Mouse (Mus musculus) R1 (cell line): ENCODE measurements at regions not wholly inside any gene's neighbourhood (a gene's known extent, or its start where the extent isn't known, plus 50 kb on each side); places are given as distances from the start of the nearest gene placed in this dataset.

Source experiments
- DNase-seq: peaks from one replicate; pipeline ENCODE4 v3.0.0-alpha.2; 2018; ENCODE audit warnings: low read depth, low spot score

DNA sequence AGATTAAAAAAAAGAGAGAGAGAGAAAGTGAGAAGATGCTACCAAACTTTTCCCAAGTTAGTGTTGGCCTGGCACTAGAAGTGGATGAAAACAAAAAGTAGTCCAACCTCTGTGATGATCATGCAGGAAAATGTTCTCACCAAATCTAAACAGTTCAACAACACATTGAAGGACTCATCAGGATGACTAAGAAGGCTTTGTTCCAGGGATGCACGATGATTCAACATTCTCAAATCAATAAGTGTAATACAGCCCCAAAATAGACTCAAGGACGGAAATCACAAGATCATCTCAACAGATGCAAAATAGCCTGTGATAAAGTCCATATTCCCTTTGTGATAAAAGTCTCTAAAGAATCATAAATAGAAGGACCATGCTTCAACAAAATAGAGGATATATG lies 106.3 kb downstream of the Cysltr2 start:
- DNase-seq: no peak

DNA sequence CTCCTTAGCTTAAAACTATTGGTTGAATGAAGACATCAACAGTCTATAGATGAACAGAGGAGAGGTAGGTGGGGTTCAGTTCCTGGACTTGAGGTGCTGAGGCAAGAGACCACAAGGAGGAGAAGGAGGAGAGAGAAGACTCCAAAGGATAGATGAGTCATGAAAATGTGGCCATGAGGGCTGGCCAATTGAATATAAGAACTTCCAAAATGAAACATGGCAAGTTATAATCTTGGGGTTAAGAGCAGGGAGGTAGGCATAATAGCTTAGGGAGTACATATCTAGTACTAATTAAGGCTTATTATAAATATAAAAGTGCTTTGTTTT lies 109.9 kb downstream of the Cysltr2 start:
- no peak for DNase-seq

DNA sequence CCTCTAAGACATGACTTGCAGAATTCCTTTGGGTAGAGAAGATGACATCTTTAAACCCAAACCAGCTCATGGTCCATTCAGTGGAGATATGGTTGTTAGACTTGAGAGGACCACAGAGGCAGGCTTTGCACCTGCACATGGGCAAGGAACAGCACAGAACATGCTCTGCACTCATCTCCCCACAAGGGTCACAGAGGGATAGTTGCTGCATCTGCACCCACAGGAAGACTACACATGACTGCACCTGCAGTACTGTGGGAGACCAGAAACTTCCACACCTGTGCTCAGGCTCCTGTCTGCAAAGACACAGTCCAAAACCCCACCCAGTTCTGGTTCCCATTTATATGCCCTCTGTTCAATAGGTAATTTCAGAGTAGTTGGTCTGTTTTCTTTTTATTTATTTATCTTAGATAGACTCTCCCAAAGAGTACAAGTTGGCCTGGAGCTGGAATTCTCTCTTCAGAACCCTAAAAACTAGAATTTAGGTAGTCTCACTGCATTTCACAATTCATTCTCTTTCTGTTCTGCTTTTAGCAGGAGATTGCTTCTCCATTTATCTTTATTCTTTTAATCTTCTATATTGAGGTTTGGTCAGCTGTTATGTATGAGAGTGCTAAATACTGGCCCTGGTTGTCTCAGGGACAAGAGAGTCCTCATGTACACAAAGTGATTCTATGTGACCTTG lies 110.4 kb downstream of the Cysltr2 start:
- no peak for DNase-seq

DNA sequence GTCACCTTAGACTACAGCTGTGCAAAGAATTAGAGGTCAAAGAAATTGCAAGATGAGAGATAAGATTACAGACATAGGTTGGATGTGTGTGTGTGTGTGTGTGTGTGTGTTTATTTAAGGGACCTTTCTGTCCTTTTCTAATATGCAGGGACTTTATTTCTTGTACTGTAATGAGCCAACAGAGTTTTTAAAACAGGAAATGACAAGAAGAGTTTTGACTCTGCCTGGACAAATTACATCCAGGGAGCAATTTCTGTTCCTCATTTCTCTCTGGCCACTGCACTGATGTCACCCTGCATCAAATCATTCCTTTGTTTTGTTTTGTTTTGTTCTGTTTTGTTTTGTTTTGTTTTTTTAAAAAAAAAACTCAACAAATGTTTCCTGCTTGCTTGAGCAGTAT lies 115.3 kb downstream of the Cysltr2 start:
- DNase-seq: no peak

DNA sequence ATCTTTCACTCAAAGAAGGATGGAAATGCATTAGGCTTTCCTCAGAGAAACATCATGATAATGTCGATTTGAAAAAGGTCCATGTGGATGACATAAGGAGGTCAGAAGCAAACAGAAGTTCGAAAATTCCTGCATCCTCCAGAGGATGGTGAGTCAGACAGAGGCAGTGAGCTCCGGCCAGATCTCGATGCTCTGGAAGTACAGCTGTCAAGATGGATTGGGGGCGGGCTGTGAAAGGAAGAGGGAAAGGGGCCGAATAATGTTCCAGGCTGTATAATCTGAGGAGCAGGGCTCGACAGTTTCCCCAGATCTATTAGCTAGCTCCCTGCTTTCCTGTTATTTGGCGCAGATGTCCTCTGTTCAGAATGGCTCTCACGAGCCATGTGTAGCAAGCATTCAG lies 116.6 kb downstream of the Cysltr2 start:
- no peak for DNase-seq

DNA sequence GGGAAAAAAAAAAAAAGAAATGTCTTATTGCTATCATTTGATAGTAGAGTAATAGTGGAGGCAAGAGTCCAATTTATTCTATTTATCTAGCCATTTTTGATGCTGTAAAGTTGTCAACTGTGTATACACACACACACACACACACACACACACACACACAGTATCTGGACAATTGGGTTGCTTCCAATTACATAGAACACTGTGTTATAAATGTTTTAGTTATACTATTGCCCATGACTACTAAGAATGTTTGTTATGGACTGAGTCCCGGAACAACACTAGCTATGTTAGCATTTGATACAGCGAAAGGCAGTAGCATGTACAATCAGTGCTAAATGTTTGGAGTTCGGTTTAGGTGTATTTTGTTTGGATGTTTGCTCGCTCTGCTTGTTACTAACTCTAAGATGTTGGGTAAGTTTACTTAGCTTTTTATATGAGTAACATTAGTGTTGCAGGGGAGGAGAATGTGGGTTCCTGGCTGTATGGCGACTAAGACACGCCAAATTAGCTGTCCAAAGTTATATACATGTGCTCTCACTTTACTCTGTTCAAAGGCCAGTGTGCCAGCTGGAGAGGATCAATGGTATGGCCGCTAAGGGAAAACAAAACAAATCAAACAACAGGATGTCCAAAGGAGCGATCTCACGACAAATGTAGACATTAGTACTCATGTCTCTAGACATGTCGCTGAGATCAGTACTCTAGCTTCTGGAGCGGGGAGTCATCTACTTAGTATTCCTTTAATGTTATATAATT lies 147.6 kb downstream of the Cysltr2 start:
- DNase-seq: no peak

DNA sequence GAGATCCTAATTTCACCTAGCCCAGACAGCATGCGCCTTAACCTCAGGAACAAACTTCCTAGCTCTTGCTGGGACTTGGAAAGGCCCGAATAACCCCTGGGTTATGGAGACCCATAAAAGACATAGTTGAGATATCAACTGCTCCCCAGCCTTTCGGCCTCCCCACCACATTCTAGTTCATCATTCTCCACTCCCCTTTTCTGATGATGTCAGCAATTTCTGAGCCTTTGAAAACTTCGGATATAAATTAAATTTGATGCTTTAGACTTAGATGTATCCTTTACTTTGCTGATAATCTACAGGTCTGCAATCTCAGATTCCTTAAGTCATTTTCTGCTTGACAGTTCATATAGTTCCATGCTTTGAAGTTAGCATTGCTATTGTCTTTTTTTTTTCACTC lies 149.3 kb downstream of the Cysltr2 start:
- DNase-seq: no peak

DNA sequence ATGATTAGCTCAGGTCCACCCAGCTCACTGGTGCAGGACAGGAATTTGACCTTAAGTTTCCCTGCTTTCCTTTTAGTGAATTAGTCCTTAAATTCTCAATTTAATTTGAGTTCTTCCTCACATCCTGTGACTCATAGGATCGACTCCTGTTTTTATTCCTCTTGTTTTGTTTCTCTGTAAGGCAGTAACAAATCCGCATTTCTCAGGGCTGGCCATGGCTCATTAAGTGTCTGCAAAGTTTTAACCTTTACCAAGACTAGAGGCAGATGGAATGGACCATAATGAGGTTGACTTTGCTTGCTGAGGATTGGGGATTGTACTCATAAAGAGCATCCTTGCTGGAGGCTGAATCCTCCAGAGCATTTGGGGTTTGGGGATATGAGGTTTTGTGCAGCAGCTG lies 156.6 kb downstream of the Cysltr2 start:
- no peak for DNase-seq

DNA sequence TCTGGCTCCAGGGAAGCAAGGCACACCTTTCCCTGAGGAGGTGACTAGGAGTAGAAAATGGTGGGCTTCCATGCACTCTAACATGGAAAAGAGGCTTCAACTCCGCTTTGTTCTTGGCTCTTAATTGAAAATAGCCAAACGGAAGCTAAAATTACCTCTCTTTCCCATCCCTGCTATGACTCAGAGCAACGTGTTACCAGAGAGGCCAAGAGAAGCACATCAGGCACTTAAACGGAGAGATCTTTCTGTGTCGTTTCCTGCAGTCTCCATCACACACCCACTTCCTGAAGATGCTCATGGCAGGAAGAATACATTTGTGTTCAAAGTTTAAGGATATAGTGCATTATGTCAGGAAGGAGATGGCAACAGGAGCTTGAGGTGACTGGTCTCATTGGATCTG lies 159.3 kb downstream of the Cysltr2 start:
- no peak for DNase-seq

DNA sequence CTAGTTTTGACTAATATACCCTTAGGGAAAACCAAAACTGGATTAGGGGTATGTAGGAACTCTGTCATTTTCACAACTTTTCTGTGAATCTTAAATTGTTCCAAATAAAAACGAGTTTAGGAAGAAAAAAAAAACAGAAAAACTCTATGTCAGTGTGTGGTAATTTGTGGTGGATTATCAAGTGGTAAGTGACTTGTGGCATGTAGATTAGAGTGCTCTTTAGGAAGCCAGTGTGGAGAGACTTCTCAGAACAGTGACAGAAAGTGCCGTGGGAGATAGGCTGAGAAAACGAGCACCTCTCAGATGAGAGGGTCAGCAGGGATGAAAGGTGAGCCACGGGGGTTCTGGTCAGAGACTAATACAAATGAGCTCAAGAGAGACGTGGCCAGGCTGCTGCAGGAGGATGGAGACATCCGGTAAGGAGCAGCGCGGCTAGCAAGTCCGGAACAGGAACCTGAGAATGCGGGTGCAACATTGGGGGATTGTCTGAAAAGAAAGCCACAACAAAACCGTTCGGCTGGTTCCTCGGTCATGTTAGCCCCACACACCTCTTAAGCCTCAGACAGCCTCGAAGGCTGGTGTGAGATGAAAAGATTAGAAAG lies 161.3 kb downstream of the Cysltr2 start:
- no peak for DNase-seq

DNA sequence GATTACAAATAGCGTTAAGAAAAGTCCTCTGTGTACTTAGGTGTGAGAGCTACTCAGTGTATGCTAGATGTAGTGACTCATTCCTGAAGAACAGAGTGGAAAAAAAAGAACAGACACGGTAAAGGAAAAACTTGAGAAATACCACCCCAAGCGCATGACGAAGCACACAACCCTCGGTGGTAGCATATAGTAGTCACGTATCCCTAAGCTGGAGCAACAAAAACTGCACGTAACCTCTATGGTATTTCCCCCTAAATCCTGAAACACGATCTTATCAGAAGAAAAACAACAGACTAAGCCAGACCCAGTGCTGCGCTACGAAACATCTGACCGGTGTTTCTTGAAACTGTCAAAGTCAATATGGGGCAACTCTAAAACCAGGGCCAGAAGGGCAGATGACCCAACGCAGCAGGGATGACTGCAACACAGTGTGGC lies 162.0 kb downstream of the Cysltr2 start:
- DNase-seq: no peak

DNA sequence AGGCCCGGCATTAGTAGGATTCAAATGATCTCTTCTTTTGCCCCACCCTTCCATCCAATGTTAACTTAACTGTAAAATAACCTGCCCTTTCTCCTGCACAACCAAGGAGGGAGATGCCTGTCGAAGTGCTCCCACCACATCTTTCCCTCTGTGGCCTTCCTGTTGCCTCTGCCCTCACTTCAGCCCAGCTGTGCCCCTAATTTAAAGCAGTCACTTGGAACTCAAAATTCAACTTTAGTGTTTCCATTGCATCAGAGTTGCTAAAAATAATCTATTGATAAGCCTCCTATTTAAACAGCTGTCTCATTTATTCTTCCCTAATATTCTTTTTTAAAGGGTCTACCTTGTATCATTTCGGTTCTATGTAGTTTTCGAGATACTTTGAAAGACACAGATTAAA lies 163.1 kb downstream of the Cysltr2 start:
- DNase-seq: no peak

DNA sequence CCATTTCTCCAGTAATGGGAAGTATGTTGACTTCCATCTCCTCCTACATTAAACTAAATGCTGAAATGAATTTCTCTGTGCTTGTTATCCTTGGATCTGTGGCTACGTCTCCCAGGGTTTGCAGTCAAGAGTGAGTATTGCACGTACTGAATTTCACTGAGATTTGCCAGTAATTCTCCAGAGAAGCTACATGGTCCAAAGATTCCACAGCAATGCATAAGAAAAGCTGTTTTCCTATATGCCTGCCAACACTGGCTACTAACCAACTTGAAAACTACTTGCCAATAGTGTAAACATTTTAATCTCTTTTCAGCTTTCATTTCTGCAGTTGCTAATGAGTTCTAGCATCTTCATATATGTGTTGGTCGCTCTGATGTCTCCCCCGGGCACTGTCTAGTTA lies 164.4 kb downstream of the Cysltr2 start:
- DNase-seq: no peak

DNA sequence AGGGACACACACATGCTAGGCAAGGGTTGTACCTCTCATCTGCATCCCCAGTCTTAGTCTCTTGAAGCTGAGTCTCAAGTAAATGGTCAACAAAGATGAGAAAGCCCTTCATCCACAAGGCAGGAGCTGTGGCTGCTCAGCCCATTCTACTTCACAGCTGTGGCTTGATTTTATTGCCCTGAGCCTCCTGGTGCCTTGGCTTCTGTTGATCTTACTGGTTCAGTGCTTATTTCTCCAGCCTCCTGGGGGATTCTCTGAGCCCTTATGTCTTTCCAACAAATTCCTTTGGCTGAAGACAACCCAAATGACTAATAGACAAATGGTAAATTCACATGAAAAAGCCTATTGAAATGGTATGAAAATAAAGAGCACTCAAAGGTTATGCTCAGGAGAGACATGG lies 167.3 kb upstream of the Fndc3a start:
- no peak for DNase-seq

DNA sequence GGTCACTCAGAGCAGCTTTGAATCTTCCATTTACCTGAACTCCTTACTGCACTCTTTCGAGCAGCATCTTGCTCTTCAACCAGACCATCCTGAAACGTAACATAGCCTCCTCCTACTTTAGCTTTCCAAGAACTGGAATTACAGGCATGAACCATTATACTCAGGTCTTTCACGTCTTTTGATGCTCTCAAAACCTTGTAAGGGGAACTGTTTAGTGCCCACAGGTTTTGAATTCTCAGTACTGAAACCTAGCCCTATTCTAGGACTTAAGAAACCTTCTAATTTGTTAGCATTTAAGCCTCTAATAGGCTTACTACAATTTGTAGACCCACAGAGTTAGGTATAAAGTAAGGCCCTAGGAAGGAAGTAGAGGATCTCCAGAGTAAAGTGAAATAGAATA lies 163.7 kb upstream of the Fndc3a start:
- no peak for DNase-seq

DNA sequence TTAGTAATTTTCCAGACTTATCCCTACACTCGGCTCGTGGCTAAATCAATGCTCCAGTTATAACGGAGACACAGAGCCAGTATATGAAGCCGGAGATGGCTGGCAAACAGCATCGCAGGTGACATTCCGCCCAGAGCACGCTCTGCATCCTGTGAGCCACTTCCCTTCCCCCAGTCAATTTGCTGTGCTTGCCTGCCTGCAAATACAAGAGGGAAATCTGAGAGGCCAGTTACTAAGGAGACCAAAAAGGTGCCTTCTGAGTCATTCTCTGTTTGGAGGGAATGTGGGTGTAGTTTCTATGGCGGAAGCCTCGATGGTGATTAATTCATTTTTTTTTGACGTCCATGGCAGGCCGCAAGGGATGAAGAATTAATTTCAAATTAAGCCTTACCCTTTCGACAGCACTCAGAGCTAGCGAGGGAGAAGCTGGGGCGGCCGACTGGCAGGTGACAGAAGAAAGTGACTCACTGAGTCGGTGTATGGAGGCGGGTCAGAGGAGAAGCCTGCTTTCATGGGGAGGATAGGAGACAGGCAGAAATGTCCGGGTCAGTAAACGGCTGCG lies 159.5 kb upstream of the Fndc3a start:
- peak; percentile 72 for DNase-seq

DNA sequence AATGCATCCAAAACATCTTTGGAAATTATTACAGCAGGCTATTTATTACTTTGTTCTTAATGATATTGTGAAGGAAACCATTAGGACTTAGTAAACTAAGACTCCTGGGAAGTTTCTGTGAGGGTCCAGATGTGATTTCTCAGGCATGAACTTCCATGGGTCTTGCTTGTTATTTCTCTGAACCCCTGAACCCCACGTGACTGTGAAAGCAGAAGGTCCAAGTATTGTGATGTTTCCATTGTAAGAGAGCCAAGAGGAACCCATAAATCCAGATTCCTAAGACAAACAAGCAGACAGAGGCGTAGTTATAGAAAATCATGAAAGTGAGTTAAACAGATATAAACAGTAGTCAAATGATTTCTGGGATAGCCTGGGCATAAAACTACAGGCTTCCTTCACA lies 157.1 kb upstream of the Fndc3a start:
- DNase-seq: no peak

DNA sequence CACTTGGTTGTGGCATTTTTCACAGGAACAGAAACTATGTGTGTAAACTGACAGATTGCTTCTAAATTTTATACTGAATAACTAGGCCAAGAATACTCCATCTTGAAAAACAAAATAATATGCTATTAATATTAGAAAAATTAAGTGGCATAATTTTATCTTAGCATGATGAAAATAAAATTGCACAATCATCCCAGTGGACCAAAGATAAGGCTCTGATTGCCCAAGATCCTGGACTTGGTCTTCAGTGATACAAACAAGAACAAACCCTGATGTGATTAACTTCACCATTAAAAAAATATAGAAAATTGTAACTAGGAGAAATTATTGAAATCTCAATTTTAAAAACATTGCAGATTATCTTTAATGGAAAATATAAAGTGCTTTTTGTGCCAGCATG lies 155.7 kb upstream of the Fndc3a start:
- no peak for DNase-seq

DNA sequence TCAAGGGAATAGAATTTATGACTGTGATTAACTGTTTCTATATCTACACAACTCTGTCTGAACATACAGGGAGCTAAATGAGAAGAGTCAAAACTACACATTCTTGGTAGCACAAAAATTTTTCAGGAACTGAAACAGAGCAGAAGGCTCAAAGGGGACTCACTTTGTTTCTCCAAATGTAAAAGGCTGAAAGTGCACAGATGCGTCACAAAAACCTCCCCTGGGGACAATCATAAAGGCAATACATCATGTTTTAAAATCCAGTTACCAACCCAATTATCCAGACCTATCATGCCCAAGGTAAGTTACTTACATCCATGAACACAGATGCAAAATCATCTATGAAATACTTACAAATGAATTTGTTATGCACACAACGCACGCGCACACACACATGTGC lies 155.0 kb upstream of the Fndc3a start:
- DNase-seq: no peak

DNA sequence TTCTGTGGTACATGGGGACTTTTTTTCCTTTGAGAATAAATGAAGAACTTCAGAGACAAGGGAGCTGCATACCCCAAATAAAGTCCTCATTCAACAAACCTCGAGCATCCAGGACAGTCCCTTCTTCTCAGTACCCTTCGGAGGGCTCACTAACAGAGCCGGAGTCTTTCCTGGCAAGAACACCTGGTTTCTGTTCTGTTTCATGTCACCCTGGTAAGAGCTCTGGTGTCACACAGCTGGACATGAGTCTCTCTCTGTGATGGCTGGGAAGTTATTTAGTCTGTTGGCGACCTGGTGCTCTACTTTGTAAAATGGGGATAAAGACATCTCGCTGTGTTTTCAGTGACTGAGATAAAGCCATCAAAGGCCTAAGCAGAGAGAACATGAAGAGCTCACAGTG lies 154.3 kb upstream of the Fndc3a start:
- no peak for DNase-seq

DNA sequence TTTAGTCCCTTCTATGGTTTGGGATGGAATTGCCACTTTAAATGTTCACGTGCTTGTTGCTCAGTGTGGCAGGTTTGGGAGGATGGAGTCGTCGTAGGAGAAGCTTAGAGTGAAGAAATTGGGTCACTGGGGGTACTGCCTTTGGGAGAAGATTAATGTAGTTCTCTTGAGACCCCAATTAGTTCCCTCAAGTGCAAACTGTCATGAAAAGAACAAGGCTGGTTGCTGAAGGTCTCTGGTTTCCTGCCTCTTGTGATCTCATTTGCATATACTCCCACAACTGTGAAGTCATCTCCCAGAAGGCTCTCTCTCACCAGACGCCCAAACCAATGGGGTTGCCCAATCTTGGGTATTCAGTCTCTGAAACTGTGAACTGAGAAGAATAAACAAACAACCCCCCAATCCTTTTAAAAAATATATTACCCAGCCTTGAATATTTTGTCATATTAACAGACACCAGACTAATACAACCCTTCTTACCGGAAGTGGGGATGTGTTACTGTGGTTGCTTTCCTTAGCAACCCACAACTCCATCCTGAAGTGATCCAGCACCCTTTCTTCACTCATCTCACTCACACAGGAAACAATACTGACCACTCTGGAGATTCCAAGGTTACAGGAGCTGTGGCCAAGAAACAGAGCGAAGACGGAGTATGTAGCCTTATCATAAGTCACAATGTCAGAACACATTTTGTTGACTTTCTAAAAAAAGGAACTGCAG lies 153.2 kb upstream of the Fndc3a start:
- no peak for DNase-seq

DNA sequence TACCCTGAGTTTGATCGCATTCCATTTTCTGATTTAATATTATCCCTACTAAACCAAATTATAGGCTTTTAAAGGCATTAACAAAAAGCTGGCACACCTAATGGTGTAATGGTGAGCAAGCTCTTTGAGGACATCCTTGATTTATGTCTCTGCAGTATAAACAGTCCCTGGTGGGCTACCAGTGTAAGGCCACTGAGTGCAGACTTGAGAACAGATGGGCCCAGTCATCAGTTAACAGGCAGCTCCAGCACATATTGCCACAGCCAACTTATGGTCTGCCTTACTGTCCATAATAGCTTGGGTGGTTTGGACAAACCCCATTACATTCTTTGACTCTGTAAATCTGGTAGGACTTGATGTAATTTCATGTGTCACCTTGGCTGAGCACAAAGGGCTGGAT lies 144.4 kb upstream of the Fndc3a start:
- no peak for DNase-seq
